Mouse (Mus musculus) neural tube, embryonic 14.5 days (tissue): ENCODE measurements at regions not wholly inside any gene's neighbourhood (a gene's known extent, or its start where the extent isn't known, plus 50 kb on each side); places are given as distances from the start of the nearest gene placed in this dataset.

ENCODE experiments used
- ATAC-seq: fragments of 200-750 bp; cut with Nextera tagmentation; 2 replicates; pipeline ENCODE4 v1.8.0; 2017; ENCODE audit warnings: low read depth, mild to moderate bottlenecking, moderate TSS enrichment, moderate library complexity
- H3K27ac ChIP-seq: fragments of 300-500 bp; sonication (generic); 2 replicates; pipeline ENCODE4 v1.5.1; 2014; ENCODE audit warnings: low read depth, mild to moderate bottlenecking, control low read depth, low read length, moderate library complexity, mixed read lengths
- H3K27me3 ChIP-seq: fragments of 300-500 bp; sonication (generic); 2 replicates; pipeline ENCODE4 v1.6.1; 2014; ENCODE audit warnings: low read length; ENCODE audit not compliant: control insufficient read depth, insufficient read depth
- H3K36me3 ChIP-seq: fragments of 300-500 bp; sonication (generic); 2 replicates; pipeline ENCODE4 v1.6.1; 2014; ENCODE audit warnings: low read length, mixed read lengths; ENCODE audit not compliant: control insufficient read depth, insufficient read depth
- H3K4me1 ChIP-seq: fragments of 300-500 bp; sonication (generic); 2 replicates; pipeline ENCODE4 v1.6.1; 2014; ENCODE audit warnings: low read length; ENCODE audit not compliant: control insufficient read depth, insufficient read depth
- H3K4me2 ChIP-seq: fragments of 300-500 bp; sonication (generic); 2 replicates; pipeline ENCODE4 v1.6.1; 2014; ENCODE audit warnings: mild to moderate bottlenecking, low read depth, low read length, control low read depth
- H3K4me3 ChIP-seq: fragments of 300-500 bp; sonication (generic); 2 replicates; pipeline ENCODE4 v1.5.1; 2014; ENCODE audit warnings: low read depth, low read length, control low read depth, mixed read lengths
- H3K9ac ChIP-seq: fragments of 300-500 bp; sonication (generic); replicated peaks from 2 replicates; pipeline ENCODE4 v1.6.1; 2014; ENCODE audit warnings: low read depth, mild to moderate bottlenecking, control low read depth, low read length, mixed read lengths
- H3K9me3 ChIP-seq: fragments of 300-500 bp; sonication (generic); 2 replicates; pipeline ENCODE4 v1.6.1; 2016; ENCODE audit warnings: low read length; ENCODE audit not compliant: control insufficient read depth
- WGBS: fragments of 180-500 bp; shearing (Covaris S2); extraction: QIAGEN DNeasy Blood & Tissue Kit; methylation state at CpG from one replicate; pipeline ENCODE4 v1.1.7; 2014; 5-methylcytosine and 5-hydroxymethylcytosine counted together

DNA sequence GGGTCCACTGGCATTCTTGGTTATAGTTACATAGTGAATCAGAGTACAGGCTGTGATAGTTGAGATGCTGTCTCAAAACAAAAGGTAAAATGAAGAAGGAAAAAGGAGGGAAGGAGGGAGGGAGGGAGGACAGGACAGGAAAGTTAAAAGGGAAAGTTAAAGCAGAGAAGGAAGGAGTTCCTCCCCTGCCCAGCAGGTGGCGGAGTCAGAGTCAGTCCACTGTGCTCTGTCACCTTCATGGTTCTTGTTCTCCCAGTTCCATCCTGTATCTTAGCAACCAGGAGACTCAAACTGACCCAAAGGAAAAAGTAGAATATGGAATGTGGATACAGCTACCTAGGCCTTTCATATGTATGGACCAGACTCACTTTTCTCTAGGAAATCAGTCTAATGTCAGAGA lies 288.3 kb downstream of the Pdcd6ip start:
- ATAC-seq, result no peak

DNA sequence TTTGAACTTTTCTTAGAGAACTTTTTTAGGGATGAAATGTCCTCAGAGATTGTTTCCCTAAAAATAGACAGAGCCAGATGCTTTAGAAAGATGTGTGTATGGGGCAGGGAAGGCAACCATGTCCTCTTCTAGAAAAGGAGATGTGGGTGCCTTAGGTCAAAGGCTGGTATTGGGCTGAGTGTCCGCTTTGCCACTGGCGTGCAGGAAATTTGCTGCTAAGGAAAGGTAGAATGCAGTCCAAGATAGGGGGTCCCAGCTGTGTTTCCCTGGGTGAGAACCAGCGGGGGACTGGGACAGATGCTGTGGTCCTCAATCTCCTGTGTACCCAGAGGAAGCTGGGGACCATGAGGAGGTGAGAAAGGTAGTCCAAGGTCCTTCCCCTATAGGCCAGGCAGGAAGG lies 291.0 kb downstream of the Pdcd6ip start:
- 98% methylated on average over 3 of the region's 3 CpGs for WGBS
- ATAC-seq, result no peak
- no peak overlapping the region for H3K4me3 ChIP-seq
- no peak overlapping the region for H3K27ac ChIP-seq
- no peaks in the 10 kb centered on the region for H3K27me3 ChIP-seq
- H3K9me3 ChIP-seq, result no peaks in the 10 kb centered on the region
- H3K9ac ChIP-seq, result no peak overlapping the region
- H3K4me1 ChIP-seq, result peaks cover 4% of the 10 kb centered on the region; the same call in 1 of the 2 replicates
- no peak overlapping the region for H3K4me2 ChIP-seq
- H3K36me3 ChIP-seq, result no peaks in the 10 kb centered on the region

More for the DNA sequence above, 288.3 kb downstream of the Pdcd6ip start:
- Histone ChIP-seq H3K27me3 (no peaks in the 10 kb centered on the region), H3K4me2 (no peak overlapping the region), H3K27ac (no peak overlapping the region), H3K9me3 (no peaks in the 10 kb centered on the region), H3K36me3 (no peaks in the 10 kb centered on the region), H3K9ac (no peak overlapping the region), H3K4me3 (no peak overlapping the region), H3K4me1 (peaks cover 4% of the 10 kb centered on the region; the same call in 1 of the 2 replicates)
- WGBS, result 94% methylated on average over 1 of the region's 1 CpGs

DNA sequence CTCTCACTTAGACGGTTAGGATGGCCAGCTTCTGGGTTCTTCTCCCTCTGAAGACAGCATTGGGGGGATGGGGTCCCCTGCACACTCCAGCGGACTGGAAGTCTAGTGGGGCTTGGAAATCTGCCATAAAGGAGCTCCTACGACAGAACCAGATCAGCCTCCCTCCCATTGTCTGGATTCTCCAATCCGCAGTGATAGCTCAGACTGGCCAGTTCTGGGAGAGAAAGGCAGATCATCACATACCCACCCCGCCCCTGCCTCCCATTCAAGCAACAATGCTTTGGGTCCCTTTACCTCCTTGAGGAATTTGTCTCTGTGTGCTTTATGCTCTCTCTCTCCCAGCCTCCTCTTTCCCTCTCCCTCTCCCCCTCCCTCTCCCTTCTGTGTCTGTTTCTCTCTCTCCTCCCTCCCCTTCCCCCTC lies 292.5 kb downstream of the Pdcd6ip start:
- Histone ChIP-seq H3K36me3 (no peaks in the 10 kb centered on the region), H3K4me3 (no peak overlapping the region), H3K9me3 (no peaks in the 10 kb centered on the region), H3K27me3 (no peaks in the 10 kb centered on the region), H3K9ac (no peak overlapping the region), H3K4me1 (peaks cover 4% of the 10 kb centered on the region; the same call in 1 of the 2 replicates), H3K27ac (no peak overlapping the region), H3K4me2 (no peak overlapping the region)
- no peak for ATAC-seq
- WGBS, result 7% methylated on average over 5 of the region's 5 CpGs

- Histone ChIP-seq H3K9me3 (no peaks in the 10 kb centered on the region), H3K27me3 (no peaks in the 10 kb centered on the region), H3K4me3 (no peak overlapping the region), H3K27ac (no peak overlapping the region), H3K4me1 (peaks cover 4% of the 10 kb centered on the region; the same call in 1 of the 2 replicates), H3K36me3 (no peaks in the 10 kb centered on the region), H3K9ac (no peak overlapping the region), H3K4me2 (no peak overlapping the region)
- no peak for ATAC-seq
- 59% methylated on average over 1 of the region's 1 CpGs for WGBS
Observed at GRCm38 (mm10) chr9:113414690-113415089, 293.4 kb downstream of the Pdcd6ip start.

- no peak for ATAC-seq
- 76% methylated on average over 3 of the region's 3 CpGs for WGBS
- H3K27ac ChIP-seq, result no peak overlapping the region
- H3K4me3 ChIP-seq, result no peak overlapping the region
- no peaks in the 10 kb centered on the region for H3K36me3 ChIP-seq
- no peaks in the 10 kb centered on the region for H3K9me3 ChIP-seq
- no peak overlapping the region for H3K9ac ChIP-seq
- H3K4me2 ChIP-seq, result no peak overlapping the region
- H3K4me1 ChIP-seq, result peaks cover 4% of the 10 kb centered on the region; the same call in 1 of the 2 replicates
- H3K27me3 ChIP-seq, result no peaks in the 10 kb centered on the region
Observed at GRCm38 (mm10) chr9:113413851-113414250, 294.2 kb downstream of the Pdcd6ip start.

DNA sequence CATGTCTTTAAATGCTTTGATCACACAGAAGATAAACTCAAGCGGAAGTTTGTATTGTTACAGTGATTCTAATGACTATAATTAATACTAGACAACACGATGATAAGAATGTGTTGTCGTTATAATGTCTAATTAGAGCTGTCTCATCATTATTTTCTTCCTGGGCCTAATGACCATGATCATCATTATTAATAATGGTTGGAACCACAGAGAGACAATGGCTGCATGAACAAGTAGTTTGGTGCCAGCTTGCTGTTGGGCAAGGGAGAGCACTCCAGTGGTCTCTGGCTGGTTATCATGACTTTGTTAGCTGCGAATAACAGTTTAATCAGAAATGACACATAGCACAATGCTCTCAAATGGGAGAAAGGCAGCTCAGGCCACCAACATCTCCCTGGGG lies 296.4 kb downstream of the Pdcd6ip start:
- 80% methylated on average over 4 of the region's 4 CpGs for WGBS
- Histone ChIP-seq H3K4me3 (no peak overlapping the region), H3K4me1 (peaks cover 4% of the 10 kb centered on the region; the same call in 1 of the 2 replicates), H3K27ac (no peak overlapping the region), H3K27me3 (no peaks in the 10 kb centered on the region), H3K36me3 (no peaks in the 10 kb centered on the region), H3K4me2 (no peak overlapping the region), H3K9ac (no peak overlapping the region), H3K9me3 (no peaks in the 10 kb centered on the region)
- no peak for ATAC-seq

DNA sequence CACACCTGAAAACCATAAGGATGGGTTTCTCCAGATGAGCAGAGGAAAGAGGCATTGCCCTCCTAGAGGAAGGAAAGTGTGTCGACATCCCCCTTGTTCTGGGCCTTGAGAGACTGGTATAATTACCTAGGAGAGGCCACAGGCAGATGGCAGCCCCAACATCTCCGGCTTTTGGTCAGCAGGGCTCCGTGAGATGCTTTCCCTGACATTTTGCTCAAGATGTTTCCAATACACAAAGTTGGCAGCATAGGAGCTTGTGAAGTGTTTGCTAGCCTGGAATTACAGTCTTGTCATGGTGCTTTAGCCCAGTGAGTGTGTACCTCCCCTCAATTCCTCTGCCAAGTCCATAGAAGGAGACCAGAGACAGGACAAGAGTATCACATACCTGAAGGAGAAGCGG lies 299.5 kb downstream of the Pdcd6ip start:
- H3K9ac ChIP-seq, result no peak overlapping the region
- H3K4me1 ChIP-seq, result no peaks in the 10 kb centered on the region
- H3K4me3 ChIP-seq, result no peak overlapping the region
- no peak overlapping the region for H3K4me2 ChIP-seq
- no peaks in the 10 kb centered on the region for H3K9me3 ChIP-seq
- H3K27ac ChIP-seq, result no peak overlapping the region
- no peaks in the 10 kb centered on the region for H3K27me3 ChIP-seq
- ATAC-seq, result no peak
- no peaks in the 10 kb centered on the region for H3K36me3 ChIP-seq
- WGBS, result 87% methylated on average over 4 of the region's 4 CpGs

GRCm38 (mm10) chr9:113394320-113394719 lies 313.7 kb downstream of the Pdcd6ip start:
- H3K27me3 ChIP-seq, result no peaks in the 10 kb centered on the region
- no peak overlapping the region for H3K4me2 ChIP-seq
- no peaks in the 10 kb centered on the region for H3K9me3 ChIP-seq
- no peak for ATAC-seq
- H3K9ac ChIP-seq, result no peak overlapping the region
- H3K4me3 ChIP-seq, result no peak overlapping the region
- no peak overlapping the region for H3K27ac ChIP-seq
- no peaks in the 10 kb centered on the region for H3K4me1 ChIP-seq
- no peaks in the 10 kb centered on the region for H3K36me3 ChIP-seq
- WGBS, result 92% methylated on average over 3 of the region's 3 CpGs

- 77% methylated on average over 12 of the region's 12 CpGs for WGBS
- no peak overlapping the region for H3K9ac ChIP-seq
Observed at GRCm38 (mm10) chr9:113387356-113387755, 320.7 kb downstream of the Pdcd6ip start.

More at GRCm38 (mm10) chr9:113387356-113387755, 320.7 kb downstream of the Pdcd6ip start:
- ATAC-seq, result no peak
- Histone ChIP-seq H3K4me2 (no peak overlapping the region), H3K4me1 (no peaks in the 10 kb centered on the region), H3K9me3 (no peaks in the 10 kb centered on the region), H3K27me3 (no peaks in the 10 kb centered on the region), H3K4me3 (no peak overlapping the region), H3K27ac (no peak overlapping the region), H3K36me3 (no peaks in the 10 kb centered on the region)
